Mouse (Mus musculus): ENCODE measurements around the gene Ppif.

GRCm38 (mm10) chr14:25741211-25741610, 47.3 kb downstream of the Ppif start:
- TF ChIP-seq POLR2A (IDR thresholded peaks at IDR 0.05; ENCODE audit: extremely low read depth, insufficient read depth, low read length) (no peak), CTCF (IDR thresholded peaks at IDR 0.05; ENCODE audit: extremely low read depth, insufficient read depth, low read length) (no peak)
